Mouse (Mus musculus) kidney, adult 2 months (tissue): ENCODE measurements around the gene Rap1gds1. TPM values are rescaled to one million over a fixed set of nuclear protein-coding genes. Genes with fewer than 3 reads are reported as not detected.

Experiments used
- DNase-seq: peaks from one replicate; pipeline ENCODE4 v3.0.0; 2021
- H3K27ac ChIP-seq: fragments of 200-500 bp; 2 replicates; pipeline ENCODE4 v1.5.1; 2012; ENCODE audit warnings: low read depth, low read length, control low read depth, inconsistent platforms; ENCODE audit not compliant: insufficient read depth
- H3K27me3 ChIP-seq: fragments of 200-500 bp; replicated peaks from 2 replicates; pipeline ENCODE4 v1.6.1; 2012; ENCODE audit warnings: mild to moderate bottlenecking, moderate library complexity, low read length, inconsistent platforms; ENCODE audit not compliant: control insufficient read depth, insufficient read depth
- H3K36me3 ChIP-seq: fragments of 200-500 bp; 2 replicates; pipeline ENCODE4 v1.6.1; 2012; ENCODE audit warnings: mild to moderate bottlenecking, moderate library complexity, low read length, inconsistent platforms; ENCODE audit not compliant: control insufficient read depth, insufficient read depth
- H3K4me1 ChIP-seq: fragments of 200-500 bp; 2 replicates; pipeline ENCODE4 v1.6.1; 2011; ENCODE audit warnings: low read length; ENCODE audit not compliant: control insufficient read depth, insufficient read depth
- H3K4me3 ChIP-seq: fragments of 200-500 bp; 2 replicates; pipeline ENCODE4 v1.5.1; 2011; ENCODE audit warnings: mild to moderate bottlenecking, low read depth, low read length, control low read depth; ENCODE audit not compliant: insufficient read depth
- CTCF ChIP-seq: fragments of 200-500 bp; conservative IDR thresholded peaks from 2 replicates; pipeline ENCODE4 v1.5.1; 2011; ENCODE audit warnings: low read depth, mild to moderate bottlenecking, control low read depth, low read length, moderate library complexity, mixed read lengths; ENCODE audit not compliant: insufficient read depth, insufficient read length
- POLR2A ChIP-seq: fragments of 200-500 bp; IDR thresholded peaks from one replicate; pipeline ENCODE4 v1.6.1; 2011; ENCODE audit warnings: low read depth, low read length, control low read depth
- WGBS: fragments of 180-500 bp; shearing (Covaris S2); methylation state at CpG from one replicate; pipeline ENCODE4 v1.1.7; 2018; 5-methylcytosine and 5-hydroxymethylcytosine counted together
- polyA plus RNA-seq: library from polyadenylated mRNA; depleted of rRNA; stranded (reverse); fragments of >200 nt; gene quantifications from 2 replicates; pipeline ENCODE4 v1.2.3, GENCODE M21; 2012; rRNA removed

Rap1gds1 gene
- polyA plus RNA-seq = 20.1 and 26.2 TPM in 2 replicates

- Histone ChIP-seq H3K4me3 (peak within 1 kb of the TSS; percentile 86), H3K27me3 (no peaks in the 10 kb centered on the region), H3K27ac (peak within 1 kb of the TSS; percentile 80), H3K4me1 (peaks cover 3% of the 10 kb centered on the region; the same call in 1 of the 2 replicates), H3K36me3 (no peaks in the 10 kb centered on the region)
- DNase-seq = peak; percentile 63
- no peak for TF ChIP-seq POLR2A
- no peak for TF ChIP-seq CTCF
- WGBS = 1% methylated on average over 93 of the region's 97 CpGs
These were observed at the start of gene Rap1gds1 for GRCm38 (mm10) chr3:139074484-139075211. Gene Rap1gds1 (minus strand): TSS chr3:139075201.

- TF ChIP-seq CTCF = no peak
- no peak for TF ChIP-seq POLR2A
- H3K27me3 ChIP-seq = no peaks in the 10 kb centered on the region
- no peak for DNase-seq
- no peak overlapping the region for H3K4me3 ChIP-seq
- H3K27ac ChIP-seq = no peak overlapping the region
- H3K36me3 ChIP-seq = no peaks in the 10 kb centered on the region
- H3K4me1 ChIP-seq = no peaks in the 10 kb centered on the region
These were observed 43.4 kb upstream of the Rap1gds1 start for GRCm38 (mm10) chr3:139118446-139118845.

- H3K27me3 ChIP-seq = no peaks in the 10 kb centered on the region
- 77% methylated on average over 9 of the region's 9 CpGs for WGBS
- no peaks in the 10 kb centered on the region for H3K4me1 ChIP-seq
- no peak for DNase-seq
- H3K4me3 ChIP-seq = no peak overlapping the region
- no peak overlapping the region for H3K27ac ChIP-seq
- TF ChIP-seq POLR2A (no peak), CTCF (no peak)
- no peaks in the 10 kb centered on the region for H3K36me3 ChIP-seq
These were observed 41.8 kb upstream of the Rap1gds1 start for GRCm38 (mm10) chr3:139116733-139117337.

GRCm38 (mm10) chr3:139112335-139112973, 37.5 kb upstream of the Rap1gds1 start:
- Histone ChIP-seq H3K27me3 (no peaks in the 10 kb centered on the region), H3K27ac (no peak overlapping the region), H3K36me3 (no peaks in the 10 kb centered on the region), H3K4me1 (no peaks in the 10 kb centered on the region), H3K4me3 (no peak overlapping the region)
- 71% methylated on average over 3 of the region's 3 CpGs for WGBS
- no peak for DNase-seq
- TF ChIP-seq CTCF (no peak), POLR2A (no peak)

GRCm38 (mm10) chr3:139111877-139112276, 36.9 kb upstream of the Rap1gds1 start:
- H3K36me3 ChIP-seq = no peaks in the 10 kb centered on the region
- DNase-seq = no peak
- H3K27me3 ChIP-seq = no peaks in the 10 kb centered on the region
- no peak overlapping the region for H3K4me3 ChIP-seq
- no peak overlapping the region for H3K27ac ChIP-seq
- no peaks in the 10 kb centered on the region for H3K4me1 ChIP-seq
- TF ChIP-seq POLR2A (no peak), CTCF (no peak)
- 72% methylated on average over 2 of the region's 2 CpGs for WGBS

GRCm38 (mm10) chr3:139108176-139108575, 33.2 kb upstream of the Rap1gds1 start:
- 80% methylated on average over 5 of the region's 5 CpGs for WGBS
- Histone ChIP-seq H3K4me3 (no peak overlapping the region), H3K36me3 (no peaks in the 10 kb centered on the region), H3K27me3 (no peaks in the 10 kb centered on the region; the same call in 1 of the 2 replicates), H3K27ac (no peak overlapping the region), H3K4me1 (no peaks in the 10 kb centered on the region)
- TF ChIP-seq CTCF = no peak
- no peak for TF ChIP-seq POLR2A
- no peak for DNase-seq

- WGBS = 63% methylated on average over 2 of the region's 2 CpGs
These were observed 28.9 kb upstream of the Rap1gds1 start for GRCm38 (mm10) chr3:139103914-139104313.

More at GRCm38 (mm10) chr3:139103914-139104313, 28.9 kb upstream of the Rap1gds1 start:
- Histone ChIP-seq H3K27ac (no peak overlapping the region), H3K4me1 (no peaks in the 10 kb centered on the region), H3K36me3 (no peaks in the 10 kb centered on the region), H3K4me3 (no peak overlapping the region), H3K27me3 (no peaks in the 10 kb centered on the region; the same call in 1 of the 2 replicates)
- TF ChIP-seq POLR2A (no peak), CTCF (no peak)
- DNase-seq = no peak
